ENCODE assay signal across 8 mouse cellular contexts in genomic region chr2:38511487-38512307, GRCm38 (mm10). TPM values are rescaled to one million over a fixed set of nuclear protein-coding genes. Genes with fewer than 3 reads are reported as not detected.
DNase-seq lines count a peak whose midpoint lies in the region; ATAC-seq lines count a peak whose summit lies in the region.

Gene Nek6, plus strand, starts transcription at chr2:38511643.

- no peaks in the 10 kb centered on the region for H3K27me3 ChIP-seq in forebrain, embryonic 10.5 days (ENCODE audit: poor library complexity, severe bottlenecking)
- no peaks in the 10 kb centered on the region for H3K27me3 ChIP-seq in heart, embryonic 15.5 days
- H3K27me3 ChIP-seq in neural tube, embryonic 15.5 days (replicated peaks): no peaks in the 10 kb centered on the region

- H3K4me1 ChIP-seq in forebrain, embryonic 10.5 days: peaks cover 64% of the 10 kb centered on the region
- H3K4me1 ChIP-seq in heart, embryonic 15.5 days (replicated peaks): peaks cover 46% of the 10 kb centered on the region
- peaks cover 48% of the 10 kb centered on the region for H3K4me1 ChIP-seq in neural tube, embryonic 15.5 days

- peak within 1 kb of the TSS; percentile 92 for H3K4me3 ChIP-seq in forebrain, embryonic 10.5 days
- H3K4me3 ChIP-seq in heart, embryonic 15.5 days: peak within 1 kb of the TSS; percentile 88
- peak within 1 kb of the TSS; percentile 80 for H3K4me3 ChIP-seq in neural tube, embryonic 15.5 days (replicated peaks)

- WGBS in forebrain, embryonic 10.5 days: under 1% methylated on average over 90 of the region's 90 CpGs
- WGBS in heart, embryonic 15.5 days: under 1% methylated on average over 75 of the region's 90 CpGs
- WGBS in neural tube, embryonic 15.5 days: under 1% methylated on average over 88 of the region's 90 CpGs

- peak within 1 kb of the TSS; percentile 91 for H3K4me2 ChIP-seq in heart, embryonic 15.5 days
- H3K4me2 ChIP-seq in neural tube, embryonic 15.5 days: peak within 1 kb of the TSS; percentile 88

- H3K36me3 ChIP-seq in forebrain, embryonic 10.5 days (replicated peaks): peaks cover 9% of the 10 kb centered on the region
- H3K36me3 ChIP-seq in heart, embryonic 15.5 days: no peaks in the 10 kb centered on the region
- no peaks in the 10 kb centered on the region for H3K36me3 ChIP-seq in neural tube, embryonic 15.5 days

- H3K9me3 ChIP-seq in forebrain, embryonic 10.5 days: no peaks in the 10 kb centered on the region
- no peaks in the 10 kb centered on the region for H3K9me3 ChIP-seq in heart, embryonic 15.5 days (replicated peaks)
- no peaks in the 10 kb centered on the region for H3K9me3 ChIP-seq in neural tube, embryonic 15.5 days (replicated peaks)

- H3K9ac ChIP-seq in heart, embryonic 15.5 days: peak within 1 kb of the TSS; percentile 97
- peak within 1 kb of the TSS; percentile 82 for H3K9ac ChIP-seq in neural tube, embryonic 15.5 days (replicated peaks)

- H3K27ac ChIP-seq in forebrain, embryonic 10.5 days: peak within 1 kb of the TSS; percentile 98
- H3K27ac ChIP-seq in heart, embryonic 15.5 days: peak within 1 kb of the TSS; percentile 94
- H3K27ac ChIP-seq in neural tube, embryonic 15.5 days (replicated peaks): peak within 1 kb of the TSS; percentile 79

- ATAC-seq in CD4-positive, CD25-positive, alpha-beta regulatory T cell, adult 4 months: peak; percentile 57
- ATAC-seq in heart, embryonic 15.5 days (replicated peaks; ENCODE audit: insufficient number of reproducible peaks, insufficient read depth, low FRiP score, low read depth): peak; percentile 81
- ATAC-seq in neural tube, embryonic 15.5 days (ENCODE audit: low FRiP score): peak; percentile 78

- DNase-seq in adrenal gland, postnatal 36 days: peak; percentile 69 to 84
- DNase-seq in forebrain, embryonic 10.5 days (ENCODE audit: extremely low spot score, low spot score): peak; percentile 62
- DNase-seq in kidney, postnatal 25 days: peak; percentile 45 to 72
- peak; percentile 56 to 64 for DNase-seq in lung, adult 18-20 months
- DNase-seq in thymus, postnatal 14 days: peak; percentile 66

RNA-seq across cellular contexts. Expression of gene Nek6, which starts in this region (rescaled TPM):
- polyA plus RNA-seq in CD4-positive, CD25-positive, alpha-beta regulatory T cell, adult 4 months (2017; shearing (Covaris generic)): 1 to 10 TPM; 2.9 to 3.1 TPM
- total RNA-seq in adrenal gland, postnatal 36 days (2021): 10 to 100 TPM in 1 of 2 experiments, 1 to 10 TPM in 1; 9.2 to 22.3 TPM
- 120 and 134 TPM in 2 replicates for polyA plus RNA-seq in forebrain, embryonic 10.5 days (2016; fragmentation: Nextera tagmentation; extraction: Ambion mirVana)
- 60.8 and 71.4 TPM in 2 replicates for polyA plus RNA-seq in heart, embryonic 15.5 days (2015; fragmentation: Nextera tagmentation; extraction: Ambion mirVana)
- polyA plus RNA-seq in neural tube, embryonic 15.5 days (2015; fragmentation: Nextera tagmentation; extraction: Ambion mirVana): 51.0 and 57.5 TPM in 2 replicates

Comparison
In these comparisons a context has a peak if more than half of its experiments do, and no peak if none do; other contexts are left out.
1. Peak in every context shown above with its lines: DNase-seq, ATAC-seq, H3K4me3 ChIP-seq and H3K27ac ChIP-seq.
2. RNA of gene Nek6 (polyA plus RNA-seq): 120 to 134 TPM in forebrain, embryonic 10.5 days, 60.8 to 71.4 TPM in heart, embryonic 15.5 days and 51.0 to 57.5 TPM in neural tube, embryonic 15.5 days; 2.9 to 3.1 TPM in CD4-positive, CD25-positive, alpha-beta regulatory T cell, adult 4 months; every median in the first group is over 10 times any median in the second.